Mouse (Mus musculus): Measurements from ENCODE around the gene Mast3. TPM values are rescaled to one million over a fixed set of nuclear protein-coding genes. Genes with fewer than 3 reads are reported as not detected.
"Not testable (repeated sequence)": the region's sequence is repeated elsewhere in the genome, so short reads cannot be mapped to it uniquely, and the experiment has no call there.

Mast3 gene
- polyA plus RNA-seq, 1 experiment from 2014 or later: 9.4 TPM

DNA sequence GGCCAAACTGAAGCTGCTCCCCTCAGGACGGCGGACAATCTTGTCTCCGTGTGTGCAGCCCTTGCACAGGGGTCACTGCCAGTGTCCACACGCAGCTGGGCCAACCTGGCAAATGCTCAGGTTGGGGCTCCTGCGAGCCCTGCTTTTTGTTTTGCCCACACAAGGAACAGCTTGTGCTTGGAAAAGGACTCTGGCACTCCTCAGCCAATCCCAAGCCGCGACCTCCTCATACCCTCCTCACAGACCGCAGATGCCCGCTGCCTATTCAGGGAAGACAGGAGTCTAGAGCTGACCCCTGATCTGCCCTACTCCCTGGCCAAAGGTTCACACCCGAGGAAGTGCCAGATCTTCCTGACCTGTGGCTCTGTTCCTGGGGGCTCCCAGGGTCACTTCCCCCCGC is 27.5 kb upstream of the Mast3 start:
- no peak overlapping the region for H3K4me2 ChIP-seq (ENCODE audit: low read length)
- H3K4me1 ChIP-seq (ENCODE audit: control insufficient read depth in 2 of 2, insufficient read depth in 2 of 2, low read length in 2 of 2): peaks cover 5 to 7% of the 10 kb centered on the region in 2 experiments; a peak in 2 of 4 replicates
- H3K4me3 ChIP-seq (ENCODE audit: control insufficient read depth in 1 of 2, insufficient read depth in 1 of 2, low read depth in 1 of 2, low read length in 2 of 2): no peak overlapping the region
- H3K9ac ChIP-seq (ENCODE audit: low read length): no peak overlapping the region
- H3K27me3 ChIP-seq (ENCODE audit: control insufficient read depth, insufficient read depth, low read length): no peaks in the 10 kb centered on the region
- 70% methylated on average over 11 of the region's 11 CpGs for WGBS
- H3K27ac ChIP-seq (replicated peaks in 1 of 2; ENCODE audit: control insufficient read depth in 1 of 2, insufficient read depth in 1 of 2, low read depth in 2 of 2, low read length in 2 of 2): no peak overlapping the region
- no peak for ATAC-seq (ENCODE audit: insufficient number of reproducible peaks, insufficient read depth, low FRiP score, low read depth)
- peaks cover 13% of the 10 kb centered on the region; the same call in 1 of the 2 replicates for H3K36me3 ChIP-seq (ENCODE audit: control insufficient read depth, insufficient read depth, low read length)
- no peaks in the 10 kb centered on the region for H3K9me3 ChIP-seq (ENCODE audit: control insufficient read depth, low read length)

GRCm38 (mm10) chr8:70831517-70831916 is 26.7 kb upstream of the Mast3 start:
- H3K9me3 ChIP-seq (ENCODE audit: control insufficient read depth, low read length): no peaks in the 10 kb centered on the region
- H3K4me1 ChIP-seq (ENCODE audit: control insufficient read depth in 2 of 2, insufficient read depth in 2 of 2, low read length in 2 of 2): peaks cover 5 to 7% of the 10 kb centered on the region in 2 experiments; a peak in 2 of 4 replicates
- ATAC-seq (ENCODE audit: insufficient number of reproducible peaks, insufficient read depth, low FRiP score, low read depth): no peak
- H3K36me3 ChIP-seq (ENCODE audit: control insufficient read depth, insufficient read depth, low read length): peaks cover 13% of the 10 kb centered on the region; the same call in 1 of the 2 replicates
- no peak overlapping the region for H3K9ac ChIP-seq (ENCODE audit: low read length)
- 79% methylated on average over 8 of the region's 8 CpGs for WGBS
- no peak overlapping the region for H3K4me3 ChIP-seq (ENCODE audit: control insufficient read depth in 1 of 2, insufficient read depth in 1 of 2, low read depth in 1 of 2, low read length in 2 of 2)
- no peak overlapping the region for H3K27ac ChIP-seq (replicated peaks in 1 of 2; ENCODE audit: control insufficient read depth in 1 of 2, insufficient read depth in 1 of 2, low read depth in 2 of 2, low read length in 2 of 2)
- H3K4me2 ChIP-seq (ENCODE audit: low read length): no peak overlapping the region
- H3K27me3 ChIP-seq (ENCODE audit: control insufficient read depth, insufficient read depth, low read length): no peaks in the 10 kb centered on the region

- whole genome bisulfite sequencing: 82% methylated on average over 1 of the region's 1 CpGs
- Histone ChIP-seq H3K27me3 (ENCODE audit: control insufficient read depth, insufficient read depth, low read length) (peaks cover 2% of the 10 kb centered on the region; the same call in 1 of the 2 replicates), H3K9me3 (ENCODE audit: control insufficient read depth, low read length) (no peaks in the 10 kb centered on the region), H3K36me3 (ENCODE audit: control insufficient read depth, insufficient read depth, low read length) (no peaks in the 10 kb centered on the region), H3K4me1 (ENCODE audit: control insufficient read depth in 2 of 2, insufficient read depth in 2 of 2, low read length in 2 of 2) (peaks cover 0 to under 1% of the 10 kb centered on the region in 2 experiments; a peak in 1 of 4 replicates), H3K4me2 (ENCODE audit: low read length) (no peak overlapping the region), H3K9ac (ENCODE audit: low read length) (no peak overlapping the region), H3K27ac (replicated peaks in 1 of 2; ENCODE audit: control insufficient read depth in 1 of 2, insufficient read depth in 1 of 2, low read depth in 2 of 2, low read length in 2 of 2) (no peak overlapping the region), H3K4me3 (ENCODE audit: control insufficient read depth in 1 of 2, insufficient read depth in 1 of 2, low read depth in 1 of 2, low read length in 2 of 2) (no peak overlapping the region)
- no peak for ATAC-seq (ENCODE audit: insufficient number of reproducible peaks, insufficient read depth, low FRiP score, low read depth)
Observed at GRCm38 (mm10) chr8:70827796-70828195, 22.9 kb upstream of the Mast3 start.

- H3K9ac ChIP-seq (ENCODE audit: low read length): no peak overlapping the region
- no peak overlapping the region for H3K4me3 ChIP-seq (ENCODE audit: control insufficient read depth in 1 of 2, insufficient read depth in 1 of 2, low read depth in 1 of 2, low read length in 2 of 2)
- H3K4me2 ChIP-seq (ENCODE audit: low read length): no peak overlapping the region
- no peaks in the 10 kb centered on the region for H3K4me1 ChIP-seq (ENCODE audit: control insufficient read depth in 2 of 2, insufficient read depth in 2 of 2, low read length in 2 of 2)
- ATAC-seq (ENCODE audit: insufficient number of reproducible peaks, insufficient read depth, low FRiP score, low read depth): no peak
- no peaks in the 10 kb centered on the region for H3K9me3 ChIP-seq (ENCODE audit: control insufficient read depth, low read length)
- H3K27me3 ChIP-seq (ENCODE audit: control insufficient read depth, insufficient read depth, low read length): peaks cover 4% of the 10 kb centered on the region; the same call in 1 of the 2 replicates
- 96% methylated on average over 2 of the region's 2 CpGs for WGBS
- no peaks in the 10 kb centered on the region for H3K36me3 ChIP-seq (ENCODE audit: control insufficient read depth, insufficient read depth, low read length)
- H3K27ac ChIP-seq (replicated peaks in 1 of 2; ENCODE audit: control insufficient read depth in 1 of 2, insufficient read depth in 1 of 2, low read depth in 2 of 2, low read length in 2 of 2): no peak overlapping the region
Observed at GRCm38 (mm10) chr8:70827010-70827409, 22.2 kb upstream of the Mast3 start.

DNA sequence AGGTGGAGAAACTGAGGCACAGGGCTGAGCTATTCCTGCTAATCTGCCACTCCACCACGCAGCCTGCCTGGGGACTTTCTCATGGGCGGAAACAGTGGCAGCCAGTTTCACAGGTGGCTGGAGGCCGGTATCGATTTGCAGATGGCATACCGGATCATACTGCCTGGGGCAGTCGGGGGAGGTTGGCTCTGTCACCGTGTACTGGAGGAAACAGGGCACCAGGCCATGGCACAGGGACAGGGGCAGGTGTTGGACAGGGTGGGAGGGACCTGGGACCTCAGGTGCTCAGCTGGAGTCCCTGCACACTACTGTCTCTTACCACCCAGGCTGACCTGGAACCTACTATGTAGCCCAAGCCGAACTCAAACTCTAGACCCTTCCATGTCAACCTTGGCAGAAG is 21.0 kb upstream of the Mast3 start:
- Histone ChIP-seq H3K9me3 (ENCODE audit: control insufficient read depth, low read length) (no peaks in the 10 kb centered on the region), H3K27ac (replicated peaks in 1 of 2; ENCODE audit: control insufficient read depth in 1 of 2, insufficient read depth in 1 of 2, low read depth in 2 of 2, low read length in 2 of 2) (no peak overlapping the region), H3K36me3 (ENCODE audit: control insufficient read depth, insufficient read depth, low read length) (no peaks in the 10 kb centered on the region), H3K4me3 (ENCODE audit: control insufficient read depth in 1 of 2, insufficient read depth in 1 of 2, low read depth in 1 of 2, low read length in 2 of 2) (no peak overlapping the region), H3K27me3 (ENCODE audit: control insufficient read depth, insufficient read depth, low read length) (peaks cover 10% of the 10 kb centered on the region; the same call in 1 of the 2 replicates), H3K4me1 (ENCODE audit: control insufficient read depth in 2 of 2, insufficient read depth in 2 of 2, low read length in 2 of 2) (no peaks in the 10 kb centered on the region), H3K4me2 (ENCODE audit: low read length) (no peak overlapping the region), H3K9ac (ENCODE audit: low read length) (no peak overlapping the region)
- ATAC-seq (ENCODE audit: insufficient number of reproducible peaks, insufficient read depth, low FRiP score, low read depth): no peak
- 81% methylated on average over 8 of the region's 8 CpGs for WGBS

- 78% methylated on average over 7 of the region's 7 CpGs for WGBS
- ATAC-seq (ENCODE audit: insufficient number of reproducible peaks, insufficient read depth, low FRiP score, low read depth): no peak
- H3K9ac ChIP-seq (ENCODE audit: low read length): no peak overlapping the region
- H3K9me3 ChIP-seq (ENCODE audit: control insufficient read depth, low read length): peaks cover 1% of the 10 kb centered on the region; the same call in 1 of the 2 replicates
- H3K4me3 ChIP-seq (ENCODE audit: control insufficient read depth in 1 of 2, insufficient read depth in 1 of 2, low read depth in 1 of 2, low read length in 2 of 2): no peak overlapping the region
- no peaks in the 10 kb centered on the region; a peak in 1 of 4 replicates for H3K4me1 ChIP-seq (ENCODE audit: control insufficient read depth in 2 of 2, insufficient read depth in 2 of 2, low read length in 2 of 2)
- H3K4me2 ChIP-seq (ENCODE audit: low read length): no peak overlapping the region
- no peaks in the 10 kb centered on the region for H3K36me3 ChIP-seq (ENCODE audit: control insufficient read depth, insufficient read depth, low read length)
- H3K27me3 ChIP-seq (ENCODE audit: control insufficient read depth, insufficient read depth, low read length): peaks cover 22% of the 10 kb centered on the region
- H3K27ac ChIP-seq (replicated peaks in 1 of 2; ENCODE audit: control insufficient read depth in 1 of 2, insufficient read depth in 1 of 2, low read depth in 2 of 2, low read length in 2 of 2): no peak overlapping the region
Observed at GRCm38 (mm10) chr8:70823802-70824201, 18.9 kb upstream of the Mast3 start.

DNA sequence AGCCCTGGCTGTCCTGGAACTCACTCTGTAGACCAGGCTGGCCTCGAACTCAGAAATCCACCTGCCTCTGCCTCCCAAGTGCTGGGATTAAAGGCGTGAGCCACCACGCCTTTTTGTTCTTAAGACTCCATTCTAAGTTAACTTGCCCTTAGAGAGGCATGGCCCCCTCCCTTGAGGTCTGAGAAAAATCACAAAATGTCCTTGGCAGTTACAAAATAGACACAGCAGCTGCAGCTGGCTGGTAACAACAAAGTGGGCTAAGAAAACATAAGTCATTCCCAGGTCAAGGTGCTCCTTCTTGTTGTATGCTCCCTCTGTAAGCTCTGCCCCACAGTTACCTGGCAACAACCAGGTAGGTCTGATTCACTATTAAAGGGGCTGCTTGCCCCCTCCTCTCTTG is 17.7 kb upstream of the Mast3 start:
- H3K4me2 ChIP-seq (ENCODE audit: low read length); H3K9me3 ChIP-seq (ENCODE audit: control insufficient read depth, low read length); ATAC-seq (ENCODE audit: insufficient number of reproducible peaks, insufficient read depth, low FRiP score, low read depth); H3K27ac ChIP-seq (replicated peaks in 1 of 2; ENCODE audit: control insufficient read depth in 1 of 2, insufficient read depth in 1 of 2, low read depth in 2 of 2, low read length in 2 of 2); H3K36me3 ChIP-seq (ENCODE audit: control insufficient read depth, insufficient read depth, low read length); H3K4me1 ChIP-seq (ENCODE audit: control insufficient read depth in 2 of 2, insufficient read depth in 2 of 2, low read length in 2 of 2); H3K9ac ChIP-seq (ENCODE audit: low read length); H3K4me3 ChIP-seq (ENCODE audit: control insufficient read depth in 1 of 2, insufficient read depth in 1 of 2, low read depth in 1 of 2, low read length in 2 of 2): not testable (repeated sequence)
- H3K27me3 ChIP-seq (ENCODE audit: control insufficient read depth, insufficient read depth, low read length): peaks cover 25% of the 10 kb centered on the region
- 74% methylated on average over 3 of the region's 3 CpGs for WGBS

DNA sequence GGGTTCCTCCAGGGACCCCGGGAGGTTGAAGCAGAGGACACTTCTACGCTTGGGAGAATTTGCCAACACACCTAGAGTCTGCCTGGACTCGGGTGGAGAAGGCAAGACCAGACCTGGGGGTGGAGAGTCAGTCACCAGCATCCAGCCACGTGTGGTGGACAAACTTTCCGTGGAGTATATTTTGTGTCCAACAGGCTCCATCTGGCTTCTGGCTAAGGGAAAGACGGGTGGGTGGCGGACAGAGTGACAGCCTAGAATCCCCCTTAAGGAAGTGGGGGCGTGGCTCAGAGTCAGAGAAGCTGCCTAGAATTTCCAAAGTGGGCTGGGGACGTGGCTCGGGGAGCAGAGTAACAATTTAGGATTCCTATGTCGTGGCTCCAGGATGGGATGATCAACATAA is 17.1 kb upstream of the Mast3 start:
- H3K9ac ChIP-seq (ENCODE audit: low read length): no peak overlapping the region

More for the DNA sequence above, 17.1 kb upstream of the Mast3 start:
- Histone ChIP-seq H3K4me2 (ENCODE audit: low read length) (no peak overlapping the region), H3K27me3 (ENCODE audit: control insufficient read depth, insufficient read depth, low read length) (peaks cover 31% of the 10 kb centered on the region), H3K9me3 (ENCODE audit: control insufficient read depth, low read length) (peaks cover 11% of the 10 kb centered on the region), H3K27ac (replicated peaks in 1 of 2; ENCODE audit: control insufficient read depth in 1 of 2, insufficient read depth in 1 of 2, low read depth in 2 of 2, low read length in 2 of 2) (no peak overlapping the region), H3K4me1 (ENCODE audit: control insufficient read depth in 2 of 2, insufficient read depth in 2 of 2, low read length in 2 of 2) (no peaks in the 10 kb centered on the region; a peak in 1 of 4 replicates), H3K4me3 (ENCODE audit: control insufficient read depth in 1 of 2, insufficient read depth in 1 of 2, low read depth in 1 of 2, low read length in 2 of 2) (no peak overlapping the region), H3K36me3 (ENCODE audit: control insufficient read depth, insufficient read depth, low read length) (no peaks in the 10 kb centered on the region)
- no peak for ATAC-seq (ENCODE audit: insufficient number of reproducible peaks, insufficient read depth, low FRiP score, low read depth)
- WGBS: 32% methylated on average over 11 of the region's 11 CpGs
